Mouse (Mus musculus): ENCODE measurements around the gene Atn1. TPM values are rescaled to one million over a fixed set of nuclear protein-coding genes. Genes with fewer than 3 reads are reported as not detected.
A peak's percentile ranks its signal among the peaks of the same experiment; 100 is the strongest.

Gene Atn1
- polyA plus RNA-seq, 1 experiment: 65.4 TPM

- Histone ChIP-seq H3K4me3 (ENCODE audit: insufficient read depth, low read depth, low read length) (peak overlapping the region; percentile 71; the same call in 1 of the 2 replicates), H3K27me3 (replicated peaks; ENCODE audit: control insufficient read depth, insufficient read depth, low read length) (no peaks in the 10 kb centered on the region), H3K27ac (ENCODE audit: insufficient read depth, low read depth, low read length) (peak overlapping the region; percentile 54), H3K36me3 (ENCODE audit: control insufficient read depth, insufficient read depth, low read length) (0 out of 2 replicates have a peak, but pooled peaks cover 1% of the 10 kb centered on the region), H3K4me1 (ENCODE audit: control insufficient read depth, insufficient read depth, low read length) (peaks cover 12% of the 10 kb centered on the region; the same call in 1 of the 2 replicates)
- no peak for TF ChIP-seq CTCF (conservative IDR thresholded peaks at IDR 0.05; ENCODE audit: insufficient read depth, insufficient read length, low read depth, low read length)
- no peak for TF ChIP-seq POLR2A (IDR thresholded peaks at IDR 0.05; ENCODE audit: low read depth, low read length)
- 31% methylated on average over 8 of the region's 8 CpGs for WGBS
- no peak for DNase-seq
These were observed 10.1 kb downstream of the Atn1 start for GRCm38 (mm10) chr6:124746296-124746605.

GRCm38 (mm10) chr6:124745490-124746295 is 10.6 kb downstream of the Atn1 start:
- peak overlapping the region; percentile 71 for H3K4me3 ChIP-seq (ENCODE audit: insufficient read depth, low read depth, low read length)
- TF ChIP-seq POLR2A (IDR thresholded peaks at IDR 0.05; ENCODE audit: low read depth, low read length): peak; percentile 72
- TF ChIP-seq CTCF (conservative IDR thresholded peaks at IDR 0.05; ENCODE audit: insufficient read depth, insufficient read length, low read depth, low read length): peak; percentile 70
- H3K4me1 ChIP-seq (ENCODE audit: control insufficient read depth, insufficient read depth, low read length): peaks cover 12% of the 10 kb centered on the region; the same call in 1 of the 2 replicates
- H3K36me3 ChIP-seq (ENCODE audit: control insufficient read depth, insufficient read depth, low read length): 0 out of 2 replicates have a peak, but pooled peaks cover 1% of the 10 kb centered on the region
- 2% methylated on average over 85 of the region's 85 CpGs for WGBS
- no peaks in the 10 kb centered on the region for H3K27me3 ChIP-seq (replicated peaks; ENCODE audit: control insufficient read depth, insufficient read depth, low read length)
- peak overlapping the region; percentile 72 for H3K27ac ChIP-seq (ENCODE audit: insufficient read depth, low read depth, low read length)
- peak; percentile 97 for DNase-seq

GRCm38 (mm10) chr6:124744755-124745321 is 11.5 kb downstream of the Atn1 start:
- 34% methylated on average over 26 of the region's 26 CpGs for WGBS
- Histone ChIP-seq H3K27me3 (replicated peaks; ENCODE audit: control insufficient read depth, insufficient read depth, low read length) (no peaks in the 10 kb centered on the region), H3K4me1 (ENCODE audit: control insufficient read depth, insufficient read depth, low read length) (peaks cover 15% of the 10 kb centered on the region), H3K4me3 (ENCODE audit: insufficient read depth, low read depth, low read length) (peak overlapping the region; percentile 45), H3K27ac (ENCODE audit: insufficient read depth, low read depth, low read length) (peak overlapping the region; percentile 72), H3K36me3 (ENCODE audit: control insufficient read depth, insufficient read depth, low read length) (0 out of 2 replicates have a peak, but pooled peaks cover 1% of the 10 kb centered on the region)
- DNase-seq: peak; percentile 33
- no peak for TF ChIP-seq CTCF (conservative IDR thresholded peaks at IDR 0.05; ENCODE audit: insufficient read depth, insufficient read length, low read depth, low read length)
- no peak for TF ChIP-seq POLR2A (IDR thresholded peaks at IDR 0.05; ENCODE audit: low read depth, low read length)

GRCm38 (mm10) chr6:124743647-124744046 is 12.7 kb downstream of the Atn1 start:
- WGBS: 82% methylated on average over 8 of the region's 8 CpGs
- Histone ChIP-seq H3K27ac (ENCODE audit: insufficient read depth, low read depth, low read length) (no peak overlapping the region), H3K36me3 (ENCODE audit: control insufficient read depth, insufficient read depth, low read length) (0 out of 2 replicates have a peak, but pooled peaks cover 1% of the 10 kb centered on the region), H3K4me1 (ENCODE audit: control insufficient read depth, insufficient read depth, low read length) (peaks cover 18% of the 10 kb centered on the region), H3K4me3 (ENCODE audit: insufficient read depth, low read depth, low read length) (no peak overlapping the region), H3K27me3 (replicated peaks; ENCODE audit: control insufficient read depth, insufficient read depth, low read length) (no peaks in the 10 kb centered on the region)
- DNase-seq: no peak
- no peak for TF ChIP-seq CTCF (conservative IDR thresholded peaks at IDR 0.05; ENCODE audit: insufficient read depth, insufficient read length, low read depth, low read length)
- no peak for TF ChIP-seq POLR2A (IDR thresholded peaks at IDR 0.05; ENCODE audit: low read depth, low read length)

- Histone ChIP-seq H3K27me3 (replicated peaks; ENCODE audit: control insufficient read depth, insufficient read depth, low read length) (no peaks in the 10 kb centered on the region), H3K4me1 (ENCODE audit: control insufficient read depth, insufficient read depth, low read length) (peaks cover 19% of the 10 kb centered on the region), H3K36me3 (ENCODE audit: control insufficient read depth, insufficient read depth, low read length) (no peaks in the 10 kb centered on the region), H3K4me3 (ENCODE audit: insufficient read depth, low read depth, low read length) (no peak overlapping the region), H3K27ac (ENCODE audit: insufficient read depth, low read depth, low read length) (no peak overlapping the region)
- no peak for TF ChIP-seq CTCF (conservative IDR thresholded peaks at IDR 0.05; ENCODE audit: insufficient read depth, insufficient read length, low read depth, low read length)
- no peak for TF ChIP-seq POLR2A (IDR thresholded peaks at IDR 0.05; ENCODE audit: low read depth, low read length)
- DNase-seq: no peak
- 86% methylated on average over 15 of the region's 15 CpGs for WGBS
These were observed 13.3 kb downstream of the Atn1 start for GRCm38 (mm10) chr6:124742839-124743514.

- peaks cover 24% of the 10 kb centered on the region for H3K4me1 ChIP-seq (ENCODE audit: control insufficient read depth, insufficient read depth, low read length)
- WGBS: 68% methylated on average over 3 of the region's 3 CpGs
These were observed 14.5 kb downstream of the Atn1 start for GRCm38 (mm10) chr6:124741842-124742241.

More at GRCm38 (mm10) chr6:124741842-124742241, 14.5 kb downstream of the Atn1 start:
- TF ChIP-seq CTCF (conservative IDR thresholded peaks at IDR 0.05; ENCODE audit: insufficient read depth, insufficient read length, low read depth, low read length) (no peak), POLR2A (IDR thresholded peaks at IDR 0.05; ENCODE audit: low read depth, low read length) (no peak)
- H3K36me3 ChIP-seq (ENCODE audit: control insufficient read depth, insufficient read depth, low read length): no peaks in the 10 kb centered on the region
- DNase-seq: no peak
- peak overlapping the region; percentile 99 for H3K27ac ChIP-seq (ENCODE audit: insufficient read depth, low read depth, low read length)
- H3K27me3 ChIP-seq (replicated peaks; ENCODE audit: control insufficient read depth, insufficient read depth, low read length): no peaks in the 10 kb centered on the region
- H3K4me3 ChIP-seq (ENCODE audit: insufficient read depth, low read depth, low read length): peak overlapping the region; percentile 47
